Mouse (Mus musculus) G1E (cell line): Measurements from ENCODE around the gene Toporsl. TPM values are rescaled to one million over a fixed set of nuclear protein-coding genes. Genes with fewer than 3 reads are reported as not detected.

Source experiments
- ATAC-seq: 2 replicates; pipeline ENCODE4 v1.8.0; 2016; ENCODE audit warnings: mild to moderate bottlenecking; ENCODE audit not compliant: insufficient number of reproducible peaks, poor library complexity, low FRiP score, severe bottlenecking; ENCODE audit errors: extremely low read depth
- DNase-seq: peaks from one replicate; pipeline ENCODE4 v3.0.0; 2012; ENCODE audit warnings: low spot score
- H3K27me3 ChIP-seq: 2 replicates; pipeline ENCODE4 v1.6.1; 2012; ENCODE audit warnings: mild to moderate bottlenecking, low read length, inconsistent platforms; ENCODE audit not compliant: insufficient read depth
- H3K36me3 ChIP-seq: replicated peaks from 2 replicates; pipeline ENCODE3; 2012; ENCODE audit warnings: mild to moderate bottlenecking, inconsistent platforms
- H3K4me1 ChIP-seq: 2 replicates; pipeline ENCODE4 v1.6.1; 2012; ENCODE audit warnings: low read depth, low read length, inconsistent platforms, mixed read lengths; ENCODE audit not compliant: insufficient read depth
- H3K4me3 ChIP-seq: 2 replicates; pipeline ENCODE4 v1.5.1; 2012; ENCODE audit warnings: low read depth, mild to moderate bottlenecking, inconsistent platforms, low read length, moderate library complexity, mixed read lengths
- H3K9me3 ChIP-seq: replicated peaks from 2 replicates; pipeline ENCODE4 v1.6.1; 2012; ENCODE audit warnings: inconsistent platforms
- CTCF ChIP-seq: IDR thresholded peaks from 2 replicates; pipeline ENCODE4 v1.5.1; 2012; ENCODE audit warnings: low read depth, low read length, inconsistent platforms, mixed read lengths
- GATA1 ChIP-seq: IDR thresholded peaks from 2 replicates; pipeline ENCODE4 v1.6.1; 2012; ENCODE audit warnings: borderline replicate concordance, low read length, inconsistent platforms, mixed read lengths
- GATA2 ChIP-seq: IDR thresholded peaks from 2 replicates; pipeline ENCODE4 v1.6.1; 2012; ENCODE audit warnings: low read depth, low read length, inconsistent platforms, borderline replicate concordance
- POLR2AphosphoS5 ChIP-seq: IDR thresholded peaks from 2 replicates; pipeline ENCODE4 v1.6.1; 2012; ENCODE audit warnings: low read depth, low read length, inconsistent platforms; ENCODE audit not compliant: insufficient replicate concordance
- TAL1 ChIP-seq: conservative IDR thresholded peaks from 2 replicates; pipeline ENCODE4 v1.6.1; 2012; ENCODE audit warnings: low read depth, low read length, inconsistent platforms, mixed read lengths
- polyA plus RNA-seq: library from polyadenylated mRNA; stranded (reverse); fragments of >175 nt; gene quantifications from 2 replicates; pipeline ENCODE4 v1.2.3, GENCODE M21; 2012
- total RNA-seq, 2 experiments: library from RNA; stranded (forward) in 1 of 2; stranded (reverse) in 1 of 2; fragments of 200-1000 nt in 1 of 2; fragments of >200 nt in 1 of 2; fragmentation: Nextera tagmentation in 1 of 2; gene quantifications; 2 replicates each; pipeline ENCODE4 v1.2.3; 2014 to 2017

The Toporsl gene
- total and polyA plus RNA-seq, 3 experiments, result 0.05 TPM; not detected in 2

GRCm38 (mm10) chr4:52660701-52661117, 64.6 kb downstream of the Toporsl start:
- 0 out of 2 replicates have a peak, but pooled peaks cover 2% of the 10 kb centered on the region for H3K27me3 ChIP-seq
- no peaks in the 10 kb centered on the region for H3K9me3 ChIP-seq
- DNase-seq, result no peak
- no peak for TF ChIP-seq GATA1
- TF ChIP-seq CTCF, result no peak
- TF ChIP-seq POLR2AphosphoS5, result no peak
- no peak for TF ChIP-seq GATA2
- TF ChIP-seq TAL1, result no peak
- ATAC-seq, result no peak
- no peak overlapping the region for H3K4me3 ChIP-seq
- H3K4me1 ChIP-seq, result no peaks in the 10 kb centered on the region
- H3K36me3 ChIP-seq, result no peaks in the 10 kb centered on the region

DNA sequence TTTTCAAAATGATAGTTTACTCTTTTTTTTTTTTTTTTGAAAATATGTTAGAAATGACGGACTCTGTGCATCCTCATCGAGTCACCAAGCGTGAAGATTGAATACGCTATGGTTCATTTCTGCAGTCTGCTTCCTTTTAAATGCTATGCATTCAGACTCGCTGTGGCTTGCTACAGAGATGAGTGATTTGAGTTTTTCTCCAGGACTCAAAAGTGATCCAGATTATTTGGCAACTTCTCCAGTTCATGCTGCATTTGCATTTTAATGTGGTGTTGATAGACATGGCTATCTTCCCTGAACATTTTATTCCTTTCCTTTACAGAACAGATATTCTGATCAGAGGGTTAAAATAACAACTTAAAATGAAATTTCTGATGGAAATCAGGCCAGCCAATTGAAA, 65.2 kb downstream of the Toporsl start:
- ATAC-seq (no peak), DNase-seq (no peak)
- no peak for TF ChIP-seq GATA1
- TF ChIP-seq TAL1, result no peak
- TF ChIP-seq POLR2AphosphoS5, result no peak
- no peak for TF ChIP-seq CTCF
- TF ChIP-seq GATA2, result no peak
- Histone ChIP-seq H3K4me3 (no peak overlapping the region), H3K27me3 (0 out of 2 replicates have a peak, but pooled peaks cover 2% of the 10 kb centered on the region), H3K9me3 (no peaks in the 10 kb centered on the region), H3K36me3 (no peaks in the 10 kb centered on the region), H3K4me1 (no peaks in the 10 kb centered on the region)

Other genes with a start within 250 kb of the Toporsl start
- 196 and 226 TPM in 2 replicates for gene Smc2, start 157.0 kb upstream of the Toporsl start, total RNA-seq (2014; fragmentation: Nextera tagmentation)
- 189 and 227 TPM in 2 replicates for gene Smc2, start 157.0 kb upstream of the Toporsl start, total RNA-seq (2017)
- gene Smc2, start 157.0 kb upstream of the Toporsl start, polyA plus RNA-seq, result 14.7 and 28.7 TPM in 2 replicates
- 5.0 TPM in 1 of 2 replicates, not detected in the other for gene Vma21-ps, start 99.0 kb upstream of the Toporsl start, total RNA-seq (2014; fragmentation: Nextera tagmentation)
- not detected in 2 replicates for gene Vma21-ps, start 99.0 kb upstream of the Toporsl start, total RNA-seq (2017)
- not detected in 2 replicates for gene Vma21-ps, start 99.0 kb upstream of the Toporsl start, polyA plus RNA-seq
- not detected in 2 replicates for gene Olfr275, start 218.3 kb downstream of the Toporsl start, total RNA-seq (2014; fragmentation: Nextera tagmentation)
- 0.17 and 0.44 TPM in 2 replicates for gene Olfr275, start 218.3 kb downstream of the Toporsl start, total RNA-seq (2017)
- gene Olfr275, start 218.3 kb downstream of the Toporsl start, polyA plus RNA-seq, result not detected in 2 replicates